Mouse (Mus musculus) CH12.LX (cell line): ENCODE results near the gene Crtc2. TPM values are rescaled to one million over a fixed set of nuclear protein-coding genes. Genes with fewer than 3 reads are reported as not detected.

ENCODE experiments used
- DNase-seq: peaks from one replicate; pipeline ENCODE4 v3.0.0-alpha.2; 2013; ENCODE audit errors: extremely low read depth
- H3K27ac ChIP-seq: 2 replicates; pipeline ENCODE4 v1.5.1; 2012; ENCODE audit warnings: low read depth, mild to moderate bottlenecking, control low read depth, moderate library complexity; ENCODE audit not compliant: insufficient read depth
- H3K27me3 ChIP-seq: replicated peaks from 2 replicates; pipeline ENCODE3; 2012; ENCODE audit warnings: inconsistent platforms
- H3K36me3 ChIP-seq, 2 experiments: replicated peaks in 1 of 2; 2 replicates each; pipeline versions ENCODE3 to v1.6.1; 2012; ENCODE audit warnings: inconsistent platforms in 1 of 2, low read length in 1 of 2, mild to moderate bottlenecking in 1 of 2, mixed read lengths in 1 of 2, moderate library complexity in 1 of 2; ENCODE audit not compliant: control insufficient read depth in 1 of 2, insufficient read depth in 1 of 2
- H3K4me1 ChIP-seq, 2 experiments: 2 replicates each; pipeline ENCODE4 v1.6.1; 2012; ENCODE audit warnings: inconsistent platforms in 1 of 2, moderate library complexity in 1 of 2; ENCODE audit not compliant: insufficient read depth in 2 of 2, control insufficient read depth in 1 of 2
- H3K4me2 ChIP-seq: 2 replicates; pipeline ENCODE4 v1.6.1; 2012; ENCODE audit warnings: low read depth, mild to moderate bottlenecking, control low read depth; ENCODE audit not compliant: poor library complexity, insufficient read depth, severe bottlenecking
- H3K4me3 ChIP-seq, 3 experiments: fragments of 150-350 bp in 1 of 3; sonication (generic) in 1 of 3; replicated peaks in 1 of 3; 2 replicates each; pipeline versions ENCODE3 to v1.5.1; 2011 to 2012; ENCODE audit warnings: low read depth in 2 of 3, low read length in 2 of 3, mild to moderate bottlenecking in 2 of 3, moderate library complexity in 2 of 3, control low read depth in 1 of 3, improper control_type of control experiment in 1 of 3, inconsistent platforms in 1 of 3, mixed read lengths in 1 of 3; ENCODE audit not compliant: poor library complexity in 1 of 3
- H3K79me2 ChIP-seq: replicated peaks from 2 replicates; pipeline ENCODE4 v1.6.1; 2012; ENCODE audit warnings: mild to moderate bottlenecking, moderate library complexity; ENCODE audit not compliant: control insufficient read depth, poor library complexity, insufficient read depth, severe bottlenecking; ENCODE audit errors: extremely low read depth
- H3K9ac ChIP-seq: 2 replicates; pipeline ENCODE4 v1.6.1; 2012; ENCODE audit warnings: low read depth, mild to moderate bottlenecking, control low read depth, moderate library complexity; ENCODE audit not compliant: insufficient read depth
- H3K9me3 ChIP-seq: replicated peaks from 2 replicates; pipeline ENCODE3; 2012; ENCODE audit warnings: low read length, inconsistent platforms, mixed read lengths
- BHLHE40 ChIP-seq: IDR thresholded peaks from 2 replicates; pipeline ENCODE4 v1.6.1; 2011; ENCODE audit warnings: mild to moderate bottlenecking, low read depth, low read length, improper control_type of control experiment
- CHD2 ChIP-seq: IDR thresholded peaks from 2 replicates; pipeline ENCODE4 v1.6.1; 2011; ENCODE audit warnings: low read length, improper control_type of control experiment
- CTCF ChIP-seq, 2 experiments: IDR thresholded peaks in 1 of 2; conservative IDR thresholded peaks in 1 of 2; 2 replicates each; pipeline ENCODE4 v1.5.1; 2011 to 2012; ENCODE audit warnings: low read depth in 2 of 2, low read length in 2 of 2, improper control_type of control experiment in 1 of 2, inconsistent platforms in 1 of 2, mild to moderate bottlenecking in 1 of 2, moderate library complexity in 1 of 2
- EP300 ChIP-seq: IDR thresholded peaks from 2 replicates; pipeline ENCODE4 v1.6.1; 2011; ENCODE audit warnings: low read length, improper control_type of control experiment
- HCFC1 ChIP-seq: IDR thresholded peaks from 2 replicates; pipeline ENCODE4 v1.6.1; 2012; ENCODE audit warnings: low read depth, mild to moderate bottlenecking, inconsistent platforms, low read length, improper control_type of control experiment
- IRF4 ChIP-seq: IDR thresholded peaks from 2 replicates; pipeline ENCODE4 v1.6.1; 2014; ENCODE audit warnings: low read depth, mild to moderate bottlenecking, inconsistent platforms, low read length, improper control_type of control experiment
- KAT2A ChIP-seq: IDR thresholded peaks from 2 replicates; pipeline ENCODE4 v1.6.1; 2012; ENCODE audit warnings: low read length, improper control_type of control experiment, inconsistent platforms; ENCODE audit not compliant: insufficient replicate concordance
- MYC ChIP-seq: IDR thresholded peaks from 2 replicates; pipeline ENCODE4 v1.6.1; 2011; ENCODE audit warnings: low read depth, mild to moderate bottlenecking, improper control_type of control experiment, low read length
- NELFE ChIP-seq: IDR thresholded peaks from 2 replicates; pipeline ENCODE4 v1.6.1; 2011; ENCODE audit warnings: low read depth, low read length, improper control_type of control experiment
- NRF1 ChIP-seq: IDR thresholded peaks from 2 replicates; pipeline ENCODE4 v1.6.1; 2014; ENCODE audit warnings: low read depth, mild to moderate bottlenecking, inconsistent platforms, low read length, improper control_type of control experiment, moderate library complexity
- POLR2AphosphoS2 ChIP-seq: IDR thresholded peaks from 2 replicates; pipeline ENCODE4 v1.6.1; 2011; ENCODE audit warnings: low read depth, low read length, improper control_type of control experiment
- RCOR1 ChIP-seq: conservative IDR thresholded peaks from 2 replicates; pipeline ENCODE4 v1.6.1; 2012; ENCODE audit warnings: low read depth, mild to moderate bottlenecking, inconsistent platforms, low read length, improper control_type of control experiment
- SIN3A ChIP-seq: IDR thresholded peaks from 2 replicates; pipeline ENCODE4 v1.6.1; 2012; ENCODE audit warnings: low read length, improper control_type of control experiment, inconsistent platforms
- TBP ChIP-seq: conservative IDR thresholded peaks from 2 replicates; pipeline ENCODE4 v1.6.1; 2011; ENCODE audit warnings: low read depth, low read length, improper control_type of control experiment
- UBTF ChIP-seq: IDR thresholded peaks from 2 replicates; pipeline ENCODE4 v1.6.1; 2012; ENCODE audit warnings: low read depth, mild to moderate bottlenecking, inconsistent platforms, low read length, improper control_type of control experiment, moderate library complexity
- USF1 ChIP-seq: IDR thresholded peaks from 2 replicates; pipeline ENCODE4 v1.6.1; 2014; ENCODE audit warnings: low read depth, mild to moderate bottlenecking, inconsistent platforms, low read length, improper control_type of control experiment
- ZC3H11A ChIP-seq: IDR thresholded peaks from 2 replicates; pipeline ENCODE4 v1.6.1; 2012; ENCODE audit warnings: low read depth, mild to moderate bottlenecking, inconsistent platforms, low read length, improper control_type of control experiment
- ZKSCAN1 ChIP-seq: IDR thresholded peaks from 2 replicates; pipeline ENCODE4 v1.6.1; 2012; ENCODE audit warnings: low read depth, inconsistent platforms, low read length, improper control_type of control experiment, borderline replicate concordance
- dilution Hi-C: fragments of 300-500 bp; cut with MboI; formaldehyde crosslinking; loops from 2 replicates; pipeline ENCODE4 v1.14.3; 2020; ENCODE audit warnings: low sequenced_read_pairs; ENCODE audit not compliant: extremely low pct_unique_long_range_greater_than_20kb, extremely low pct_ligation_motif_present
- in situ Hi-C: fragments of 300-500 bp; cut with MboI; formaldehyde crosslinking; loops from 3 replicates; pipeline ENCODE4 v1.14.3; 2019; ENCODE audit warnings: low sequenced_read_pairs, low pct_ligation_motif_present, low pct_unique_long_range_greater_than_20kb, mixed read lengths
- polyA plus RNA-seq: library from polyadenylated mRNA; unstranded; fragments of >175 nt; gene quantifications from 2 replicates; pipeline ENCODE4 v1.2.1, GENCODE M21; 2012; ENCODE audit warnings: low read depth; ENCODE audit not compliant: insufficient read length
- total RNA-seq, 2 experiments: library from RNA; depleted of rRNA; stranded (reverse); fragments of 300-350 nt in 1 of 2; fragments of >200 nt in 1 of 2; gene quantifications; 2 replicates each; pipeline ENCODE4 v1.2.3; 2012 to 2014

Gene Crtc2
- total and polyA plus RNA-seq, 3 experiments: 6.1 to 69.8 (median 13.5) TPM

- TF ChIP-seq UBTF (peak; percentile 70; the same call in 1 of the 2 replicates), POLR2AphosphoS2 (peak; percentile 38; the same call in 1 of the 2 replicates), KAT2A (peak; percentile 90; the same call in 1 of the 2 replicates), NELFE (peak; percentile 73), USF1 (peak; percentile 87), HCFC1 (peak; percentile 95), SIN3A (peak; percentile 90), CHD2 (peak; percentile 91), RCOR1 (0 out of 2 replicates have a peak, but pooled peaks have one; percentile 31)
Observed at GRCm38 (mm10) chr3:90231507-90232333, 22.2 kb upstream of the Crtc2 start, which contains the start of gene Jtb (continued).

GRCm38 (mm10) chr3:90241251-90241650, 12.7 kb upstream of the Crtc2 start:
- no peak overlapping the region for H3K4me2 ChIP-seq
- no peaks in the 10 kb centered on the region for H3K27me3 ChIP-seq
- no peak overlapping the region for H3K27ac ChIP-seq
- DNase-seq: no peak
- peaks cover 2 to 16% of the 10 kb centered on the region in 2 experiments for H3K36me3 ChIP-seq
- no peaks in the 10 kb centered on the region for H3K79me2 ChIP-seq
- H3K4me1 ChIP-seq: peaks cover 8 to 37% of the 10 kb centered on the region in 2 experiments; a peak in 3 of 4 replicates
- H3K9me3 ChIP-seq: no peaks in the 10 kb centered on the region
- dilution Hi-C loops: no loop called here
- no peak overlapping the region for H3K9ac ChIP-seq
- 0 out of 2 replicates have a peak, but pooled peaks have one; percentile 14 for TF ChIP-seq IRF4
- TF ChIP-seq NRF1: no peak
- TF ChIP-seq CTCF (conservative IDR thresholded peaks at IDR 0.05 in 1 of 2, IDR thresholded peaks at IDR 0.05 in 1 of 2; ENCODE audit: low read depth in 2 of 2, low read length in 2 of 2): no peak
- no peak overlapping the region for H3K4me3 ChIP-seq
- in situ Hi-C loops: no loop called here

DNA sequence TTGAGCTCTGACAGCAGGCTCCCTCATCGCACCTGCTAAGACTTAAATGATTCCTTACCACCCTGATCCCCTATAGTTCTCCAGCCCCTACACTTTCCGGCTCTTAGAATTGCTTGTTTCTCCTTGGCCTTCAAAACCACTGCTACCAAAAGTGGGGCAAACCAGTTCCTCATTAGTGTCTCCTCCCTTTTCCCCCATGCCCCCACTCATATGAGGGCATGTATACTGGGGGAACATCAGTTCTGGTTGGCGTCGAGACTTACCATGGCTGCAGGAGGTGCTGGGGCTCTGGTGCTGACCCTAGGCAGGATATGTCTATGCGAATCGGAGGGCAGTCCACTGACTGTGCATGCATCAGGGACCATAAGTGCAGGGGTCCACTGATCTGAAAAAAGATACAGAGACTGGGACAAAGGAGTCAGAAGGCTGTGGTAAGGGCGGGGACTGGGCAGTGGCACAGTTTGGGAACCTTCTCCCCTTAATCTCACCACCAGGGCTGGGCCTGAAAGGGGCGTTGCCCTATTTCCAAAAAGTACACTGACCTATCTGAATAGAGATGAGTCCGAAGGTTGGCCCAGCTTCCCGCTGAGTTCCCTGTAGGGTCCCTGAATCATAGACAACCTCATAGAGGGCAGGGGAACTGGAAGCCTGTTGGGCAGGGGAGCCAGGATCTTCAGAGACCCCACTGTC, 12.1 kb upstream of the Crtc2 start:
- Histone ChIP-seq H3K36me3 (peaks cover 0 to 10% of the 10 kb centered on the region in 2 experiments), H3K4me2 (no peak overlapping the region), H3K4me1 (peaks cover 10 to 37% of the 10 kb centered on the region in 2 experiments; a peak in 3 of 4 replicates), H3K9ac (no peak overlapping the region), H3K9me3 (no peaks in the 10 kb centered on the region), H3K79me2 (no peaks in the 10 kb centered on the region), H3K27ac (no peak overlapping the region), H3K27me3 (no peaks in the 10 kb centered on the region), H3K4me3 (no peak overlapping the region)
- DNase-seq: no peak
- dilution Hi-C loops (no loop called here), in situ Hi-C loops (no loop called here)
- TF ChIP-seq MYC (no peak), TBP (no peak), BHLHE40 (no peak), ZC3H11A (no peak), CTCF (conservative IDR thresholded peaks at IDR 0.05 in 1 of 2, IDR thresholded peaks at IDR 0.05 in 1 of 2; ENCODE audit: low read depth in 2 of 2, low read length in 2 of 2) (no peak), USF1 (no peak), EP300 (no peak), ZKSCAN1 (no peak), NELFE (no peak)
